ENCODE assay signal across 28 mouse cellular contexts in genomic region chr11:87743691-87744090, GRCm38 (mm10). TPM values are rescaled to one million over a fixed set of nuclear protein-coding genes. Genes with fewer than 3 reads are reported as not detected.
A peak's percentile ranks its signal among the peaks of the same experiment; 100 is the strongest.
DNase-seq lines count a peak whose midpoint lies in the region; ATAC-seq and TF ChIP-seq lines count a peak whose summit lies in the region.
"Had no signal": no experiment of that assay in that cellular context is flagged by ENCODE, and none has a peak within 500 bp of the region (broad histone marks: within the 10 kb centered on the region; RNA-seq: fewer than 3 reads in every experiment).

No protein-coding gene starts in this region.

- in situ Hi-C loops in CH12.LX (cut with MboI; ENCODE audit: low pct_ligation_motif_present, low pct_unique_long_range_greater_than_20kb, low sequenced_read_pairs): no loop called here

- H3K36me3 ChIP-seq in midbrain, embryonic 11.5 days (ENCODE audit: control insufficient read depth, insufficient read depth, low read length): peaks cover 3% of the 10 kb centered on the region; the same call in 1 of the 2 replicates
- peaks cover 35% of the 10 kb centered on the region for H3K36me3 ChIP-seq in midbrain, postnatal 0 days (ENCODE audit: insufficient read depth, low read length)
- H3K36me3 ChIP-seq in CH12.LX (replicated peaks in 1 of 2; ENCODE audit: control insufficient read depth in 1 of 2, insufficient read depth in 1 of 2, low read length in 1 of 2): peaks cover 40 to 48% of the 10 kb centered on the region in 2 experiments
- H3K36me3 ChIP-seq in small intestine, adult 2 months (ENCODE audit: control insufficient read depth, insufficient read depth, low read length): peaks cover 17% of the 10 kb centered on the region

- no peaks in the 10 kb centered on the region for H3K4me1 ChIP-seq in midbrain, embryonic 11.5 days (ENCODE audit: control insufficient read depth, insufficient read depth, low read length)
- H3K4me1 ChIP-seq in midbrain, postnatal 0 days (ENCODE audit: insufficient read depth, low read length): no peaks in the 10 kb centered on the region
- peaks cover 36 to 77% of the 10 kb centered on the region in 2 experiments for H3K4me1 ChIP-seq in CH12.LX (ENCODE audit: control insufficient read depth in 1 of 2, insufficient read depth in 2 of 2)
- peaks cover 2% of the 10 kb centered on the region; the same call in 1 of the 2 replicates for H3K4me1 ChIP-seq in small intestine, adult 2 months (ENCODE audit: control insufficient read depth, insufficient read depth, insufficient read length, low read length)
- H3K4me1 ChIP-seq: embryonic facial prominence, embryonic 12.5 days; embryonic facial prominence, embryonic 15.5 days; heart, embryonic 12.5 days; heart, embryonic 15.5 days had no signal

- no peak for TF ChIP-seq EP300 in CH12.LX (IDR thresholded peaks at IDR 0.05; ENCODE audit: low read length)

- dilution Hi-C loops in CH12.LX (cut with MboI; ENCODE audit: extremely low pct_ligation_motif_present, extremely low pct_unique_long_range_greater_than_20kb, low sequenced_read_pairs): no loop called here

- peak; percentile 65 for DNase-seq in midbrain, embryonic 11.5 days (ENCODE audit: low spot score, missing footprints)
- DNase-seq in midbrain, postnatal 0 days (ENCODE audit: low spot score): no peak
- peak; percentile 23 for DNase-seq in thymus, postnatal 0 days (ENCODE audit: low spot score)
- no peak for DNase-seq in thymus, adult 18-20 months
- no peak for DNase-seq in CH12.LX (ENCODE audit: extremely low read depth)
- DNase-seq in layer of hippocampus, adult 18-20 months (ENCODE audit: low spot score in 2 of 2): no peak
- DNase-seq in kidney, postnatal 36 days: no peak
- DNase-seq: adrenal gland, adult 2 months; adrenal gland, postnatal 14 days; cerebellum, adult 11 months; cerebellum, adult 2 months; cerebellum, adult 9-11 months; cerebellum, postnatal 25 days; forebrain, postnatal 0 days; gastrocnemius, adult 2 months; gastrocnemius, postnatal 14 days; heart, adult 11 months; heart, postnatal 14 days; heart, postnatal 4 days had no signal

- WGBS in midbrain, embryonic 11.5 days: 95% methylated on average over 3 of the region's 3 CpGs
- WGBS in midbrain, postnatal 0 days: 95% methylated on average over 3 of the region's 3 CpGs
- 94% methylated on average over 3 of the region's 3 CpGs for WGBS in small intestine, adult 2 months

- no peaks in the 10 kb centered on the region for H3K27me3 ChIP-seq in midbrain, embryonic 11.5 days (ENCODE audit: control insufficient read depth, insufficient read depth, low read length)
- H3K27me3 ChIP-seq in midbrain, postnatal 0 days (ENCODE audit: insufficient read depth, low read length): no peaks in the 10 kb centered on the region
- H3K27me3 ChIP-seq in CH12.LX (replicated peaks): no peaks in the 10 kb centered on the region
- H3K27me3 ChIP-seq in small intestine, adult 2 months (ENCODE audit: control insufficient read depth, insufficient read depth, low read length): no peaks in the 10 kb centered on the region
- H3K27me3 ChIP-seq: embryonic facial prominence, embryonic 12.5 days; embryonic facial prominence, embryonic 15.5 days; heart, embryonic 12.5 days; heart, embryonic 15.5 days had no signal

- no peaks in the 10 kb centered on the region for H3K9me3 ChIP-seq in midbrain, embryonic 11.5 days (ENCODE audit: control insufficient read depth, low read length)
- no peaks in the 10 kb centered on the region for H3K9me3 ChIP-seq in midbrain, postnatal 0 days (ENCODE audit: low read length)
- no peaks in the 10 kb centered on the region for H3K9me3 ChIP-seq in CH12.LX (replicated peaks; ENCODE audit: low read length)
- H3K9me3 ChIP-seq: embryonic facial prominence, embryonic 12.5 days; embryonic facial prominence, embryonic 15.5 days; heart, embryonic 12.5 days; heart, embryonic 15.5 days had no signal

- TF ChIP-seq POLR2A in CH12.LX (IDR thresholded peaks at IDR 0.05; ENCODE audit: low read depth, low read length): no peak
- no peak for TF ChIP-seq POLR2A in small intestine, adult 2 months (IDR thresholded peaks at IDR 0.05; ENCODE audit: low read depth, low read length)

- no peak for ATAC-seq in midbrain, embryonic 11.5 days (ENCODE audit: low FRiP score)
- no peak for ATAC-seq in midbrain, postnatal 0 days (ENCODE audit: low FRiP score)
- ATAC-seq: forebrain, embryonic 14.5 days; forebrain, postnatal 0 days had no signal

- TF ChIP-seq RAD21 in CH12.LX (IDR thresholded peaks at IDR 0.05; ENCODE audit: low read depth, low read length): no peak

- H3K27ac ChIP-seq in midbrain, embryonic 11.5 days (ENCODE audit: low read depth, low read length): no peak overlapping the region
- H3K27ac ChIP-seq in midbrain, postnatal 0 days (ENCODE audit: low read depth, low read length): no peak overlapping the region
- H3K27ac ChIP-seq in CH12.LX (ENCODE audit: insufficient read depth, low read depth): peak overlapping the region; percentile 51
- H3K27ac ChIP-seq in small intestine, adult 2 months (ENCODE audit: insufficient read depth, low read depth, low read length): 0 out of 2 replicates have a peak overlapping the region, but pooled peaks have one; percentile 55
- H3K27ac ChIP-seq: embryonic facial prominence, embryonic 12.5 days; embryonic facial prominence, embryonic 15.5 days; gastrocnemius, adult 2 months; heart, embryonic 15.5 days; hindbrain, embryonic 14.5 days had no signal

- no peak overlapping the region for H3K9ac ChIP-seq in midbrain, embryonic 11.5 days (ENCODE audit: low read length)
- H3K9ac ChIP-seq in midbrain, postnatal 0 days (replicated peaks; ENCODE audit: low read length, poor library complexity, severe bottlenecking): no peak overlapping the region
- no peak overlapping the region for H3K9ac ChIP-seq in CH12.LX (ENCODE audit: insufficient read depth, low read depth)
- H3K9ac ChIP-seq: embryonic facial prominence, embryonic 12.5 days; embryonic facial prominence, embryonic 15.5 days; forebrain, postnatal 0 days; heart, embryonic 12.5 days; heart, embryonic 15.5 days; hindbrain, embryonic 14.5 days had no signal

- H3K79me2 ChIP-seq in CH12.LX (replicated peaks; ENCODE audit: control insufficient read depth, extremely low read depth, insufficient read depth, poor library complexity, severe bottlenecking): peaks cover 46% of the 10 kb centered on the region

- H3K4me2 ChIP-seq in midbrain, embryonic 11.5 days: no peak overlapping the region
- H3K4me2 ChIP-seq in midbrain, postnatal 0 days (ENCODE audit: low read depth, low read length, poor library complexity, severe bottlenecking): no peak overlapping the region
- 0 out of 2 replicates have a peak overlapping the region, but pooled peaks have one; percentile 14 for H3K4me2 ChIP-seq in CH12.LX (ENCODE audit: insufficient read depth, low read depth, poor library complexity, severe bottlenecking)
- H3K4me2 ChIP-seq: embryonic facial prominence, embryonic 12.5 days; embryonic facial prominence, embryonic 15.5 days; heart, embryonic 12.5 days; heart, embryonic 15.5 days; hindbrain, embryonic 14.5 days had no signal

- TF ChIP-seq CTCF in midbrain, postnatal 0 days (IDR thresholded peaks at IDR 0.05): no peak
- no peak for TF ChIP-seq CTCF in CH12.LX (conservative IDR thresholded peaks at IDR 0.05 in 1 of 2, IDR thresholded peaks at IDR 0.05 in 1 of 2; ENCODE audit: low read depth in 2 of 2, low read length in 2 of 2)
- no peak for TF ChIP-seq CTCF in small intestine, adult 2 months (IDR thresholded peaks at IDR 0.05; ENCODE audit: extremely low read depth, insufficient read length, insufficient replicate concordance, low read depth, low read length)

- no peak overlapping the region for H3K4me3 ChIP-seq in midbrain, embryonic 11.5 days (ENCODE audit: low read depth, low read length)
- no peak overlapping the region for H3K4me3 ChIP-seq in midbrain, postnatal 0 days (ENCODE audit: low read depth, low read length)
- H3K4me3 ChIP-seq in CH12.LX (replicated peaks in 1 of 3; ENCODE audit: low read depth in 2 of 3, low read length in 2 of 3, poor library complexity in 1 of 3): peak overlapping the region in 1 of 3 experiments; percentile 8
- H3K4me3 ChIP-seq in small intestine, adult 2 months (ENCODE audit: low read depth, low read length): no peak overlapping the region
- H3K4me3 ChIP-seq: embryonic facial prominence, embryonic 12.5 days; embryonic facial prominence, embryonic 15.5 days; gastrocnemius, adult 2 months; heart, embryonic 12.5 days; heart, embryonic 15.5 days had no signal

RNA-seq across cellular contexts. Expression of gene Supt4a, which starts 6.3 kb away (rescaled TPM):
- polyA plus RNA-seq in midbrain, embryonic 11.5 days (2014; fragmentation: Nextera tagmentation; extraction: Ambion mirVana): 148 and 163 TPM in 2 replicates
- total RNA-seq in midbrain, postnatal 0 days (2014; rRNA removed): 47.8 and 55.4 TPM in 2 replicates
- 122 and 128 TPM in 2 replicates for polyA plus RNA-seq in midbrain, postnatal 0 days (2015; fragmentation: Nextera tagmentation; extraction: Ambion mirVana)
- 425 and 454 TPM in 2 replicates for polyA plus RNA-seq in thymus, postnatal 0 days (2015; fragmentation: Nextera tagmentation; extraction: Ambion mirVana)
- total RNA-seq in CH12.LX (2012; rRNA removed) (241 and 287 TPM in 2 replicates), CH12.LX (2014; rRNA removed) (251 and 256 TPM in 2 replicates)
- 220 and 229 TPM in 2 replicates for polyA plus RNA-seq in CH12.LX (2012; ENCODE audit: insufficient read length, low read depth)
- 21.5 and 43.3 TPM in 2 replicates for polyA plus RNA-seq in small intestine, adult 2 months (2012; rRNA removed)
- 10 to 100 TPM; 75.6 to 77.3 TPM for total RNA-seq in layer of hippocampus, adult 18-20 months (2021)

RNA-seq across cellular contexts. Expression of gene Tspoap1, which starts 16.6 kb away (rescaled TPM):
- polyA plus RNA-seq in midbrain, embryonic 11.5 days (2014; fragmentation: Nextera tagmentation; extraction: Ambion mirVana): 7.0 and 9.0 TPM in 2 replicates
- 206 and 215 TPM in 2 replicates for total RNA-seq in midbrain, postnatal 0 days (2014; rRNA removed)
- polyA plus RNA-seq in midbrain, postnatal 0 days (2015; fragmentation: Nextera tagmentation; extraction: Ambion mirVana): 47.3 and 57.8 TPM in 2 replicates
- polyA plus RNA-seq in thymus, postnatal 0 days (2015; fragmentation: Nextera tagmentation; extraction: Ambion mirVana): 2.6 and 4.0 TPM in 2 replicates
- total RNA-seq in CH12.LX (2012; rRNA removed) (19.9 and 36.9 TPM in 2 replicates), CH12.LX (2014; rRNA removed) (12.8 and 16.5 TPM in 2 replicates)
- 11.6 and 12.3 TPM in 2 replicates for polyA plus RNA-seq in CH12.LX (2012; ENCODE audit: insufficient read length, low read depth)
- 0.89 and 1.3 TPM in 2 replicates for polyA plus RNA-seq in small intestine, adult 2 months (2012; rRNA removed)
- total RNA-seq in layer of hippocampus, adult 18-20 months (2021): 100 to 1,000 TPM; 128 to 144 TPM
- total RNA-seq: gastrocnemius, adult 2 months had no signal

RNA-seq across cellular contexts. Expression of gene Mpo, which starts 49.7 kb away (rescaled TPM):
- 2.6 and 2.9 TPM in 2 replicates for polyA plus RNA-seq in midbrain, embryonic 11.5 days (2014; fragmentation: Nextera tagmentation; extraction: Ambion mirVana)
- 0.19 TPM in 1 of 2 replicates, not detected in the other for total RNA-seq in midbrain, postnatal 0 days (2014; rRNA removed)
- polyA plus RNA-seq in midbrain, postnatal 0 days (2015; fragmentation: Nextera tagmentation; extraction: Ambion mirVana): 0.20 TPM in 1 of 2 replicates, not detected in the other
- polyA plus RNA-seq in thymus, postnatal 0 days (2015; fragmentation: Nextera tagmentation; extraction: Ambion mirVana): 5.0 and 6.2 TPM in 2 replicates
- total RNA-seq in CH12.LX (2012; rRNA removed) (not detected in 2 replicates), CH12.LX (2014; rRNA removed) (not detected in 2 replicates)
- not detected in 2 replicates for polyA plus RNA-seq in CH12.LX (2012; ENCODE audit: insufficient read length, low read depth)
- 0.08 and 0.14 TPM in 2 replicates for polyA plus RNA-seq in small intestine, adult 2 months (2012; rRNA removed)
- total RNA-seq in layer of hippocampus, adult 18-20 months (2021): under 1 TPM in 1 of 2 experiments, not detected in 1; 0.22 TPM
- total RNA-seq: gastrocnemius, adult 2 months; gastrocnemius, postnatal 14 days; MEL had no signal
- polyA plus RNA-seq: adrenal gland, adult 2 months; forebrain, postnatal 0 days; frontal cortex, adult 2 months had no signal

Comparison
In these comparisons a context has a peak if more than half of its experiments do, and no peak if none do; other contexts are left out.
1. DNase-seq: peak in midbrain, embryonic 11.5 days (single experiment) and thymus, postnatal 0 days (single experiment); none in midbrain, postnatal 0 days (single experiment), thymus, adult 18-20 months (0 of 2), CH12.LX (single experiment), layer of hippocampus, adult 18-20 months (0 of 2) and kidney, postnatal 36 days (0 of 2).
2. H3K27ac ChIP-seq: peak in CH12.LX (single experiment) and small intestine, adult 2 months (single experiment); none in midbrain, embryonic 11.5 days (single experiment) and midbrain, postnatal 0 days (single experiment).